Mouse (Mus musculus) CD8-positive naive resting alpha-beta T cell, adult 2 months (primary cell): ENCODE results near the gene Rsph3a.
"Not testable (repeated sequence)": the region's sequence is repeated elsewhere in the genome, so short reads cannot be mapped to it uniquely, and the experiment has no call there.

Experiments
- DNase-seq, 2 experiments: peaks; one replicate each; pipeline ENCODE4 v3.0.0; 2022; ENCODE audit warnings: low read depth in 2 of 2, low spot score in 2 of 2

The Rsph3a gene

DNA sequence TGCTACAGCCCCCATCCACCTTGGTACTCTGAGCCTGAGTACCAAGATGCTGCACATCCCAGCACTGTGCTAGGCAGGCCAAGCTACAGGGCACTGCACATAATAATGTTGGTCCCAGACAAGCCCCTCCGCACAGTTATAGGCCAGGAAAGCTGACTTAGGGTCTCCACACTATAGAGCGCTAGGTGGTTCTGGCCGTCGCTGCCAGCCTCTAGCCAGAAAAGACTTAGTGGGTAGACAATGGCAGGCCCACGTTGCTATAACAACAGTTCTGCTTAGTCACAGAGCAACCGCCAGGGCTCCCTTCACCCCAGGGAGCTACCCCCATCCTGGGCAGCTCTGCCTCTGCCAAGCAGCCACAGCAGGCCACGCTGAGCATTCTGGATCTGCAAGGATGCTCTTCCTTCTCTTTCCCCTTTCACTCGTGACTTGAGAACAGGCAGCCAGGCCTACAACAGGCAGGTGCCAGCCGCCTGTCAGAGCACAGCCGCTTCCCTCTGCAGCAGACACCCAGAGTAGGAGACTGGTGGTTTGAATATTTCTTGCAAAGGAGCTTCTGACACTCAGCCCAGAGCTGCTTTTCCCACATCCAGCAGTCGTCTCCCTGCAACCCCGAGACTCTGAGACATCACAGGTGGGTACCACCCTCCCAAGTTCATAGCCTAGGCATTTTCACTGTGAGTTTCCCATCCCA is 82.2 kb downstream of the Rsph3a start:
- not testable (repeated sequence) for DNase-seq
